Mouse (Mus musculus) kidney, postnatal 25 days (tissue): ENCODE measurements around the gene Depdc5.

Source experiments
- DNase-seq, 2 experiments: peaks; one replicate each; pipeline ENCODE4 v3.0.0; 2021; ENCODE audit warnings: mixed read lengths in 2 of 2

Gene Depdc5

DNA sequence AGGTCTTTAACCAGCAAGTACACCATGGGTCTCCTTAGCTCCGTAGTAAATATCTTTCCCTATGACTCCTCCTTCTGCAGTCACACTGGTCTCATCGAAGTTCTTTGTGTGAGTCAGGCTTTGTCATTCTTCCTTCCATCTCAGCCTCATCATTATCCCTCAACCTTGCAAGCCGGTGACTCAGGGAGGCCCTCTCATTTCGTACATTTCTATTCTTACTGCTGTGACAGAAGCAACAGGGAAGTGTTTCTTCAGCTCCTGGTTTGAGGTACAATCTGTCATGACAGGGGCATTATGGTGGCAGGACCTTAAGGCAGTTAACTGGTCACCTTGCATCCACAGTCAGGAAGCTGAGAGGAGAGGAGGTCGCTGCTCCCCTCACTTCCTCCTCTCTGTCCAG, 139.3 kb downstream of the Depdc5 start:
- no peak for DNase-seq

DNA sequence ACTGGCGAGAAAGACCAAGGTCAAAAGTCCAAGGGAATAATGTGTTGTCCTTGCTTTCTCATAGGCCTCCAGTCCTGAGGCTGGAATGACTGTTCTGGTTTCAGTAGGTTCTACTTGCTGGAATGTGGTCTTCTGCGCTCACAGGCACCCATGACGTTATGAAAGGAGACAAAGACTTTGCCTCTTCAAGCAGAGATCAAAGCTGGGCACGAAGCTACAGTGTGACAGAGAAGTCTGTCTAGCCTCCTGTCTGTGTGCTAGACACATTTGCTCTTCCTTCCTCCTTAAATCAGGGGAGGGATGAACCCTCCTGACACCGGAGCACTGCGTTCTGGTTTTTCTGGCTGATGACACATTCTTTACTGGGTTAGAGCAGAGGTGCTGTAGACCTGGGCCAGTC, 140.0 kb downstream of the Depdc5 start:
- peak in 1 of 2 experiments; percentile 54 for DNase-seq

DNA sequence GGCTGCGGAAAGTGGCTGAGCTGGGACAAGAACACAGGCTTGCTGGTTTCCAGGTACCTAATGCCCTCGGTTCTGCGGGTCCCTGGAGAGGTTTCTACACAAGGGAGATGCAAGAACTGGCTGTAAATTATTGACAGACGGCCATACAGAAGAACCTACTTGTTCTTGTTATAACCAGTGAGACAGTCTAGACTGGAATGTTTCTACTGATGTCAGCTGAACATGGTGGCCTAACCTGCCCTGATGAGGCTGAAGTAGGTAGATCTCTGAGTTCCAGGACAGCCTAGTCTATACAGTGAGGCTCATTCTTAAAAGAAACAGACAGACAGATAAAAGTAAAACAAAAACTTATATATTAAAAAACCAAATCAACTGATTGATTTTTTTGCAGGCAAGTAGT, 140.6 kb downstream of the Depdc5 start:
- DNase-seq = no peak

DNA sequence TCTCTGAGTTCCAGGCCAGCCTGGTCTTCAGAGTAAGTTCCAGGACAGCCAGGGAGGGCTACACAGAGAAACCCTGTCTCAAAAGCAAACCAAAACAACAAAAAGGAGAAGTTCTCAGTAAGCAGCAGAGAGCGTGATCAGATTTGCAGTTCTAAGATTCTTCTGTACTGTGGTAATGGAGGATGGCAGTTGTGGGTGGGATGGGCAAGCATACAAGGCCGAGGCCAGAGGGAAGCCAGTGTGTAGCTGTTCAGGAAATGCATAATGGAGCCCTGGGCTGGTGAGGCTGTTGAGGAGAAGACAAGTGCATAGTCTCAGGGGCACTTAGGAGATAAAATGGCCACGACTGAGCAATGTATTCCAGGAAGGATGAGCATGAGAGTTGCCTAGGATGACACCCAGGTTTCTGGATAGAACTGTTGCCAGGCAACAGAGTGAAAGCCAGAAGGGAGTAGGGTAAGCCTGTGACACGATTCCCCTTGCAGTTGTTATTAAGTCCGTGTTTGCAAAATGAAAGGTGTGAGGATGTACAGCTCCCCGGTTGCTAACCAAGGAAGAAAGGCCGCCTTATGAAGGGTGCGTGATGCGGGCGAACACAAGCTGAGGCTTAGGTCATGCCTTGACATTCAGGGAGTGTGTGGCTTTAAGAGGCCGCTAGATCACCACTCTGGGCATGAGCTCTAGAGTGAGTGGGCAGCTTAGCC, 142.1 kb downstream of the Depdc5 start:
- no peak for DNase-seq

DNA sequence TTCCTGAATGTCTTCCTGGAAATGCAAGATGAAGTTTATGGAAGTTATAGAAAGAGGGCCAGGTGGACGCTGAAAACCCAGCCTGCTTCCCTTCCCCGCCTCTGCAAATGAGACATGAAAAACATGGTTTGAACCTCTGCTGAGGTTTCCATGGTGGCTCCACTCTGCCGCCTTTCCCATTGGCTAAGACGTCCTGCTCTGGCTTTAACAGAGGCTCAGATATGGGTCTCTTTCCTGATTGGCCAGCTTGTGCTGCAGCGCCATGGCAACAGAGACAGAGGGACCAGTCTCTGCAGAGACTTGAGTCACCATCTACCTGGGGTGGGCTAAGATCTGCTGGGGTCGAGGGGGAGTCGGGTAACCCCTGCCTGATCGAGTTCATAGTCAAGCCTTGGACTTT, 143.2 kb downstream of the Depdc5 start:
- no peak for DNase-seq

DNA sequence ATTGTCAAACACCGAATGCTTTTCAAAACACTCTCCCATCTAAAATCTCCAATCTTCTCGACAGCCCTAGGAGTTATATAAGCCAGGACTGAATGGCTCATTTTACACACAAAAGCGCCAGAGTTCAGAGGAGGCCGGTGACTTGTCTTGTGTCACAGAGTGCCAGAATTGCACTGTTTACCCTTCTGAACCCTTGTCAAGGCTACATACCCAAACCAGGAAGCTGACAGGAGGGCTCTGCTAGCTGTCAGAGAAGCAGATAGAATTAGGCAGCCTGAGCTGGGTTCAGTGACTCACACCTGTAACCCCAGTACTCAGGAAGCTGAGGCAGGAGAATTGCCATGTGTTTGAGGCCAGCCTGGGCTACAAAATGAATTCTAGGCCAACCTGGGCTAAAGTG, 143.9 kb downstream of the Depdc5 start:
- DNase-seq = no peak

DNA sequence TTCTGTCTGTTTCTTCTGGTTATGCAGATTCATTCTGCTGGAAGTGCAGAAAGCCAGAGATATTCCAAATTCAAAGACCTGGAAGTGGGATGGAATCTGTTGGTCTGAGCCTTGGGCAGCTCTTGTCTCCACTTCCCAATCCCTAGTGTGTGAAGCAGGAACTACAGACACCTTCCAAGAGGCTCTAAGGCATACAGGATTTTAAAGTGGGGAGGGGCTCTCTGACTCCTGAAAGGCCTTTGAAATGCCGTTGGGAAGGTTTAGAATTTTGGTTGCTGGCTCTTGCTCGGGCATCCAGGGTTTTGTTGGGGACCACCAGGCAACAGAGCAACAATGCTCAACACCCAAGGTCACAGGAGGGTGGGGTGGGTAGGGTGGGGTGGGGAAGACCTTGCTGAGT, 145.8 kb downstream of the Depdc5 start:
- DNase-seq = no peak

DNA sequence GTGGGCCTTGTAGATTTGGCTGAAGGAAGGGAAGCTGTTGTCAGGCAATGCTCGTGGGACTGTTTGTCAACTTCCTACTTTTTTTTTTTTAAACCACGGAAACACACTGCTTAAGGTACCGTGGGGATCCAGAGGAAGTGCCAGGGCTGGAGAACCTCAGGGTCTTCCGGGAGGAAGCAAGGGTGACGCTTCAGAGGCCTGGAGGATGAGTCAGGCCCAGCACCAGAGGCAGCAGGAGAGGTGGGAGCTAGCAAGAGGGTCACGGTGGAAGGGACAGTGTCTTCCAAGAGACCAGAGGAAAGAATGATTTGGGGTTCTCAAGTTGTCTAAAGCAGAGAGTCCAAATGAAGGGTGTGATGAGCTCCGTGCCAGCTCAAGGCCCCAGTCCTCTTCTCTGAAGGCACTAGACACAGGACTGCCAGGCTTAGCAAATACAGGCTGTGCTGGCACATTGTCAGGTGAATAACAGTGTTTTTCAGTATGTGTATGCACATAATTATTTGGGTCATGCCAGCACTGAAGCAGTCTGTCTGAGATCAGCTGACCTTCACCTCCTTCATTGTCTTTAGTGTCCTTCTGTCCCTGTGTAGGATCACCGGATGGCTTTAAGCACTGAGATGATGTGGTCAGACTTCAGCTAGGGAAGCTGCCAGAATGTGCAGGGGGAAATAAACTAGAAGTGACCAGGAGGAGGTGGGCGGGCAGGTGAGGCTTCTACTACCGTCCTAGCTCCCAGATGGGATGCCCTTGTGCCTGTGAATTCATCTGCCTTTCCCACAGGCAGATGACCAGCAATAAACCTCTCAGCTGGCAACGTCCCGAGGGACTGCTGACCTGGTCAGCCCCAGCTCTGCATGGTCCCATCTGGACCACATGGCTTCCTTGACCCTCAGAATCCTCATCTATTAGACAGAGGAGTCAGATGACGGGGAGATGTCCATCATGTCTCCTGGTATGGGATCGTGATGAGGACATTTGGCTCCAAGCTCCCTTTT, 146.6 kb downstream of the Depdc5 start:
- peak; percentile 25 to 61 for DNase-seq

DNA sequence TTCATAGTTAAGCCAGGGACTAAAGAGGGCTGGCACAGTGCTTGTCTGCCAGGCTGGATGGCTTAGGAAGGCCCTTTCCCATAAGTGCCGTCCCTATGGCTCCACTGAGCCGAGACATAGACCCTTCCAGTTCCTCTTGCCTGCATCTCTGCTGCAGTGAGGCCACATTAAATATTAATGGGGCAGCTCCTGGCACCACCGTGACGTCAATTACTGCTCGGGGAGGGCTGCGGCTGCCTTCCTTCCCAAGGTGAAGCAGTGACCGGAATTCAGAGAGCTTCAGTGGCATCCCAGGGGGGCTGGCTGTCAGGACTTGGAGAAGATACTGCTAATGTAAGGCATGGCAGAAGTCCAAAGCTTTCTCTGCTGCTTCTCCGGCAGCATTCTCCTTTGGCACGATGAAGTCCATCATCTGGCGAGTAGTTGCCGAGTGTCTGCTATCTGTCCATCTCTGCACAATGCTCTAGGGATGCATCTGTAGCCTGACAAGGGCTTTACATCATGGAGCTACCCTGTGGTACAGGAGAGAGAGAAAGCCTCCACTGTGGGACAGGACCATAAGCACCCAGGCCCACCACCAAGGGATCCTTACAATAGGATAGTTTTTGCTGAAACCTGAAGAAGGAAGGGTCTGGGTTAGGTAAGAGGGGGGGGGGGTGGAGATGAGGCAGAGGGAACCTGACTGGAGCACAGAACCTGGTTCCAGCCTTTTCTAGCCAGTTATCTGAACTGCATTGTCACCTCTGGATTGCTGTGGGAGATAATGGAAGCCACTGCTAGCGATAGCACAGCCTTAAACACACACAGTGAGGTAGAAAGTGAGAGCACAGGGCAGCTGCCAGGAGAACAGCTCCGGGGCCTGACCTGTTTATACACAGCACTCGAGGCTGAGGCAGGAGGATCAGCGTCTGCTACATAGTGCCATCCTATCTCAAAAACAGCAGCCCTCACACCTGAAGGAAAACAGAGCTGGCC, 147.9 kb downstream of the Depdc5 start:
- peak; percentile 40 to 57 for DNase-seq

DNA sequence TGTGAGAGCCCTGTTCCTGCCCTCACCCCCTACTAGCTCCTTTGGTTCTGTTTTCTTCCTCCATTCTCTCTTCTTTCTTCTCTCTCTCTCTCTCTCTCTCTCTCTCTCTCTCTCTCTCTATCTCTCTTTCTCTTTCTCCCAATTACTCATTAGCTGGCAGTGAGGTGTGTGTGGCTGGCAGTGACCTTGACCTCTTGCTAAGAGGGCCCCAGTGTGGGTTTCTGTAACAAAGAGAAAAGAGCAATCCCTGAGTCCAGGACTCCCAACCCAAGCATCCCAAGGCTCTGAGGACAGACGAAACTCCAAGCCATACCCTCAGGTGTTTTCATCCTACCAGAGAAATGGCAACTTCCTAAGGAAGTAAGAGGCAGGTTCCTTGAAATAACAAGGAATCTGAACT, 150.6 kb downstream of the Depdc5 start:
- DNase-seq = no peak

DNA sequence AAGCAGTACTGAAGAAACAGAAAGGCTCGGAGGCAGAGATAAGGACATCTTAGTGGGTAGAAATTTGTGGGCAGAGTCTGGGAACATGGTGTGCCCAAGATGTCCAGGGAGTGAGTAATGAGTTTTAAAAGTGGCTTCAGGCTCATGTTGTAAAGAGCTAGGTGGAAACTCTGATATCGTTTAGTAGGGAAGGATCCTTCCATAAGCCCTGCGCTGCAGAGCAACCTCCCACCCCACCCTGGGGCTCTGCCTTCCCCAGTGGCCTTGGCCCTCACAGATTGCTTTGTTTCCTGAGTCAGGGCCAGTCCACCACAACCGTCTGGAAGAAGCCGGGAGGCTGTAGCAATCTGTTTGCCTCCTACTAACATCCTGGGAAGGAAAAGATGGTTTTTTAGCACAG, 152.1 kb downstream of the Depdc5 start:
- no peak for DNase-seq

DNA sequence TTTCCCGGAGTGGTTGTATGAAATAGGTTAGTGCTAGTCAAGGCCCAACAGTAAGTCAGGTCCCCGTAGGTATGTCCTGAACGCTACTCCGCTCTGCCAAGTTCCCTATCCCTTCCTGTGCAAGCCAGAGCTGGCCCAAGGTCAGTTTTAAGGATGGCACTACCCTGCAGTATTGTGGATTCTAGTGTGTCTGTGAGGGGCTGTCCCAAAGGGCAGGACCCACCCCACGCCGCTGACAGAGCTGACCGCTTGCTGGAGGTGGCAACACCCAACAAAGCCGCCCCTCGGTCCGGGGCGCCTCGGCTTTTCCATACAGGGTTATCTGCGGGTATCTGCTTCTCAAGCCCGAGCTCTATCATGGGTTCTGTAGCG, 154.7 kb downstream of the Depdc5 start:
- DNase-seq = no peak

DNA sequence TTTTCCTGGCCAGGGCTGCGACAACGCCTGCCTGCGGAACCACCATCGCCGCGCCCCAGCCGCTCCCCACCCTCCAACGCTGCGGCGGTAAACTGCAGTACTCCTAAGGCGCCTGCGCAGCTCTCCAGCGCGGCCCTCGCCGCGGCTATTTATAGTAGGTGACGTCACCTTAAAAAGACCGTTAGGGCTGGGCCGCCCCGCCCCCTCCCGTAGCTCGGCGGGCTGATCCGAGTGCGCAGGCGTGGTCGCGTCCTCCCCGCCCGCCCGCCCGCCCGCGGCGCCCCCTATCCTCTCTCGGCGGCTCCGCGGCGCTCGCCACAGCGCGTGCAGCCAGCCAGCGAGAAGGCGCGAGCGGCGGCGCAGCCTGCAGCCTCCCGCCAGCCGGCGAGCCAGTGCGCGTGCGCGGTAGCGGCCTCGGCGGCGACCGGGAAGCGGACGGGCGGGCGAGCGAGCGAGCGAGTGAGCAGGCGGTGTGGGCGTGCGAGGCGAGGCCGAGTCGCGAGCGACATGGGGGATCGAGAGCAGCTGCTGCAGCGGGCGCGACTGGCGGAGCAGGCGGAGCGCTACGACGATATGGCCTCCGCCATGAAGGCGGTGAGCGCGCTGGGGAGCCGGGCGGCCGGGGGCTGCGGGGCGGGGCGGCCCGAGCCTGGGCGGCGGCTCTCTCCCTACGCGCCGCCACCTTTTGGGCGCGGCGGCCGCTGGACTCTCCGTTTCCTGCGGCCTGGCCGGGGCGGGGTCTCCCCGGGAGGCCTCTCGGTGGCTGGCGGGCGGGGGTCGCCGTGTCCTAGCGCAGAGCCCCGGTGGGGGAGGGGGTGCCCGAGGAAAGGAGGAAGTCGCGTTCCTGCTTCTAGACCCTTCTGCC, 155.3 kb downstream of the Depdc5 start, which contains the start of gene Ywhah:
Ywhah (plus strand) TSS at position 256 of the 865 bp plus-strand sequence.
- peak; percentile 96 for DNase-seq

DNA sequence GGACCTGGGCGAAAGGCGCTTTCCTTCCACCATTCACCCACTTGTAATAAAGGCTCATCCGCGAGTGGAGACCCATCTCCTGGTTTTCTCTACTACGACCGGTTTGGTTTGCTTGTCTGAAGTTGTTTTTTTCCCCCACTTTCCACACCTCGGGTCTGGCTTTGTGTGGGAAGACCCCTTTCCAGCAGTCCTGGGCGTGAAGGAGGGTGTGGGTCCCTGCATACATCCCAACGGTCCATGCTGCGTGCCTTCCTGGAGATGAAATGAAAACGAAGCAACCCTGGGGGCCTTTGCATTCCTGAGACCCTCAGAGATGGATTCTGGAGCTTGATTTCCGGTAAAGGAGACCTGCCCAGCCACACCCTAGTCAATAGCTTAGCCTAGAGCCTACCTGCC, 155.9 kb downstream of the Depdc5 start:
- no peak for DNase-seq

DNA sequence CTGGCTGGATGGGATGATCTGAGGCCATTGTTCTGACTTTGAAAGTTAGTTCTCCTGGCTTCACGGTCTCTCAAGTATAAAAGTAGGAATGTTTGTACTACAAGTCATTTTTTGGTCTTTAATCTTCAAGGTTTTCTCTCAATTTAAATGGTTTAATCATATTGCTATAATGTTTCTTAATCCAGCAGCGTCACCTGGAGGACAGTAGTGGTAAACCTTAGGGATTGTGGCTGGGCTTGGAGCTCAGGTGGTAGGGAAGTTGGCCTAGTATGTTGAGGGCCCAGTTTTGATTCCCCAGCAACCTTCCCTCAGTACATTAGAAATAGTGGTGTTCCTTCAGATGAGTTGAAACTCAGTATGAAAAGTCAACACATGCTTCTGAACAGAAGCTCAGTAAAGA, 158.1 kb downstream of the Depdc5 start:
- DNase-seq = peak in 1 of 2 experiments; percentile 51

DNA sequence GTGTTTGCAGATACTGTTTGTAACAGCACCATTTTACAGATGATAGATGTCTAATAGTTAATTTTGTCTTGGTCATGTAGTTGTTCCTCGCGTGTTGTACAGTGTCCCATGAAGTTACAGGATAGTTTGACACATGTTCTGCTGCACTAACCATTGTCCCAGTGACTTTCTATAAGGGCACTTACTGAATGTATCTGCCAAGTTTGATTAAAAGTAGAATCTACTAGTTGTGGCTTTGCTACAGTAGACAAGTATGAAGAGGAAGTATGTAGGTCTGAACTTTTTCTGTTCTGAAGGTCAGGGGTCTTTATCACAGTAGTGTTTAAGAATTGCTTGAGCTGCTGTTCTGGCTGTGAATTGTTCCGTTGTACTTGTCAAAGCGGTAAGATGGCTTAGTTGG, 159.8 kb downstream of the Depdc5 start:
- no peak for DNase-seq

DNA sequence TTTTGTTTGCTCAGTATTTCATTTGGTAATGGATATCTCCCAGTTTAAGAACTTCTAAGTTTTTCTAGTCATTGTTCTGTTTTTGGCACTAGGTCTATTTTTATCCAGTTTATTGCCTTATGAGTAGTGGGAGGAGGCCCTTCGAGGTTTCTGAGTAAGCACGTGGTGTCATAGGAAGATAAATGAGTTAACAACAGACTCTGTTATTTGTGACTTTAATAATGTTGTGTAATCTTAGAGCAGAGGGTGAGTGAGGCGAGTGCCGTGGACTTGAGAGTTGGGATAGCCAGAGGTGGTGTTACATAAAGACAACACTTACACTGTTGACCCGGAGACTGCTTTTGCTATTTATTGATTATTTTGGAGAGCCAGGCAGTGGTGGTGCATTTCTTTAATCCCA, 161.0 kb downstream of the Depdc5 start:
- no peak for DNase-seq

DNA sequence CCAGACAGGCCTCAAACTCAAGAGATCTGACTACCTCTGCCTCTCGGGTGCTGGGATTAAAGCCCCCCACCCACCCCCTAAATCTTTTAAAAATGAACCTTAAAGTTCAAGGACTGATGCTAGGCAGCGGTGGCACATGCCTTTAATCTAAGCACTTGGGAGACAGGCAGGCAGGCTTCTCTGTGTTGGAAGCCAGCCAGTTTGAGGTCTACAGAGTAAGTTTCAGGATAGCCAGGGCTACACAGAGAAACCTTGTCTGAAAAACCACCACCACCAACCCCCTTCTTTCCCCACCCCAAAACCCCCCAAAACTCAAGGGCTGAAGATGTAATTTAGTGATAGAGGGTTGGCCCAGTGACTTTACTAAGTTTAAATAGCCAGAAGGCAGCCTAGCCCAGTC, 165.2 kb downstream of the Depdc5 start:
- no peak for DNase-seq

DNA sequence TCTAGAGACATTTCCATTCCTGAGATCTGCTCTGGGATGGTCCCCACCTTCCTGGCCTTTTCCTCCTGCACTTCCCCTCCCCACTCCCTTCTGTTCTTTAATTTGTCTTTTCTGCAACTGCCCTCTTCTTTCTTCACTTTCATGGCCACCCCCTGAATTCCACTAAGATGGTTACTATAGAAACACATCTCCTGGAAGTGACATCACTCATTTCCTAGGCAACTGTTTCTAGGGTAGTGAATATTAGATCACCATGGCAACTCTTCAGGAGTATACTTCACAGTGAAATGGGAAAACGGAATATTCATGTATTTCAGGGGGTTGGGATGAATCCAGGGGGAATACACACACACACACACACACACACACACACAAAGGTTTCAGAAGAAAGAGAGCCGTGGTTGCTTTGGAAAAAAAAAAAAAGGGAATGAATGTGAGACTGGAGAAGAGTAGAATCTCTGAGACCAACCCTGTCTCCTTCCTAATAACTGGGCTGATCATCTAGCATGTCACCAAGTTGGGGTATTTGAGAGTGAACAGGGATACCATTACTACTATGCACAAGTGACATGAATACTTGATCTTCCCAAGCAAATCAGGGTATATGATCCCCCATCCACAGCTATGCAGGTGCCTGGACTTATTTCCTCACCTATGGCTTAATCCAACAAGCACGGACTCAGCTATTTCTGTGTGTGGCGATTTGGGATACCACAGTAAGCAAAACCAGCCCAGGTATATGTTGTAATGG, 167.1 kb downstream of the Depdc5 start:
- no peak for DNase-seq

DNA sequence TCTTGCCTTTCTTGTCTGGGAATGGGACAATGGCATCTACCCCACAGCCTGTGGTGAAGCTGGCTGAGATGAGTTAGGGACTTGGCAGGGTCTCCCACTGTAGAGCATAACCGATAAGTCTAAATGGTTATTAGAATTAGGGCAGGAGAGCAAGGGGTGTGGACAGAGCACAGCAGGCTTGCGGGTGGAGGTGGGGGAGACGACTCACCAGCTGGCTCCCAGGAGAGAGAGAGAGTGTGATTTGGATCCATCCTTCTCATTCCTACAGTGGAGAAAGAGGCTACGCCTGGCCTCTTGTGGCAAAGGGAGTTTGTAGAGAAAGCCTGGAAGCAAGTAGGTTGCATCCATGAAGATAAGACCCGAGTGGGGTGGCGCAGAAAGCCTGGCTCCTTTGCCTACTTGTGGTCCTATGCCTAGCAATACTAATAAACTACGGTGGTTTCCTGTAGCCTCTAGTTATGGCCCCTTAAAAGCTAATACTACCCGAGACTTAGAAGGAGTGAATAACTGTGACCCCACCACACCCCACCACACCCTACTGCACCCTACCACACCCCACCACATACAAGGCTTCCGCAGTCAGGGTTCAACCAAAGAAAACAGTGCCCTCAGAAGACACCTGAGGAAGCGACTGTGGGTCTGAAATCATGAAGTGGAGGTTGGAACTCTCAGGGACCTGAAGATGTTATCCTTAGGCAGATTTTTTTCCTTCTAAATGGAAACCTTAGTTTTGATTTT, 168.7 kb downstream of the Depdc5 start:
- DNase-seq = no peak
